Mouse (Mus musculus) mouse embryonic stem cell (cell line): ENCODE data around the gene Tubb2a.

Source experiments
- in situ Hi-C, 2 experiments: fragments of 300-500 bp; cut with MboI; formaldehyde crosslinking; loops; 1 replicate in 1 of 2; 3 replicates in 1 of 2; pipeline ENCODE4 v1.14.3; 2019 to 2020; ENCODE audit warnings: low sequenced_read_pairs in 2 of 2, low pct_unique_long_range_greater_than_20kb in 1 of 2, mixed read lengths in 1 of 2; ENCODE audit not compliant: unreplicated experiment in 1 of 2

The Tubb2a gene

GRCm38 (mm10) chr13:34077492-34078271 lies at the start of gene Tubb2a:
Gene Tubb2a, minus strand, starts transcription at chr13:34078007.
- in situ Hi-C loops = no loop called here

- in situ Hi-C loops = no loop called here
Observed at GRCm38 (mm10) chr13:34125711-34126110, 47.9 kb upstream of the Tubb2a start.

GRCm38 (mm10) chr13:34120536-34120935 lies 42.7 kb upstream of the Tubb2a start:
- in situ Hi-C loops = no loop called here

DNA sequence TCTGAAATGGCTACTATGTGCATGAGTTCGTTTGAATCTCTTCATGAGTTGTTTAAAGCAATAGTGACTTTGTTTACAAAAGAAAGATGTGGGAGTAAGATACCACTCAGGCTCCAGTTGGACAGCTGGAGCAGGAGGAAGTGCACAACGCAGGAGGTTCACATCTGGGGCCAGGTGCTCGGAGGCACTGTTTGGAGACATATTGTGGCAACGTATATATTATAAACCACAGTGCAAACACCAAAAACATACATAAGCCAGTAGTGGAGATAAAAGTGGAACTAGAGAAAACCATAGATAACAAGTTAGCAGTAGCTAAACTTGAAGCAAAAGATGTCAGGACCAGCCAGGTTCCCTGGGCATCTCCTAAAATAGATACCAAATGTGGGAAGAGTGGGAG lies 41.6 kb upstream of the Tubb2a start:
- in situ Hi-C loops = no loop called here

DNA sequence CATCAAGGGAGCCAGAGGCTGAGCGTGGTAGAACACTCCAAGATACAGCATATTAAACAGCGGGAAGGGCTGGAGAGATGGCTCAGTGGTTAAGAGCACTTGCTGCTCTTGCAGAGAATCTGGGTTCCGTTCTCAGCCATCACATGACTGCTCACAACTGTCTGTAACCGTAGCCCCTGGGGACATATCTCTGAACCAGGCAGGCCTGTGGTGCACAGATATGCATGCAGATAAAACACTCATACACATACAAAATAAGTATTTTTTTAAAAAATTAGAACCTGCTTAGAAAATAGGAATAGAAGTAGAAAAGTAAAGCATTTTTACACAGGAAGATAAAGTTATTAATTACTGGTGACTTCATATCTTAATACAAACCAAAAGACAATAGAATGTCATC lies 41.0 kb upstream of the Tubb2a start:
- in situ Hi-C loops = no loop called here

- in situ Hi-C loops = no loop called here
Observed at GRCm38 (mm10) chr13:34116508-34116907, 38.7 kb upstream of the Tubb2a start.

GRCm38 (mm10) chr13:34114654-34115053 lies 36.8 kb upstream of the Tubb2a start:
- in situ Hi-C loops = no loop called here

DNA sequence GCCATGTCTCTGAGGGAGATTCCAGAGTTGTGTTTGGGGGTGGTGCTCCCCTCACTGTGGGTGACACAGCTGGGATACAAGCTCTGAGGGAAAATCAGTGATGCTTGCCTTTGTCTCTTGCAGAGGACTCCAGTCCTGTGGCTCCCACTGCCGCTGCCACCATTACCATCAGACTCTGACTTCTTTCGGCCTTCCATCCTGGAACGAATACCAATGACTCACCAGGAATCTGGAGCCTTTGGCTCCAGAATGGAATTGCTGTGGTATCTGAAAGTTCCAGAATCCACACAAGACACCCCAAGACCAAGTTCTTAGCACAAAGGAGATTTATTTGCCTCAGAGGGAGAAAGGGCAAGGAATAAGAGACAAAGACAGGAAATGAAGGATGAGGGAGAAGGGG lies 35.3 kb upstream of the Tubb2a start:
- in situ Hi-C loops = no loop called here

DNA sequence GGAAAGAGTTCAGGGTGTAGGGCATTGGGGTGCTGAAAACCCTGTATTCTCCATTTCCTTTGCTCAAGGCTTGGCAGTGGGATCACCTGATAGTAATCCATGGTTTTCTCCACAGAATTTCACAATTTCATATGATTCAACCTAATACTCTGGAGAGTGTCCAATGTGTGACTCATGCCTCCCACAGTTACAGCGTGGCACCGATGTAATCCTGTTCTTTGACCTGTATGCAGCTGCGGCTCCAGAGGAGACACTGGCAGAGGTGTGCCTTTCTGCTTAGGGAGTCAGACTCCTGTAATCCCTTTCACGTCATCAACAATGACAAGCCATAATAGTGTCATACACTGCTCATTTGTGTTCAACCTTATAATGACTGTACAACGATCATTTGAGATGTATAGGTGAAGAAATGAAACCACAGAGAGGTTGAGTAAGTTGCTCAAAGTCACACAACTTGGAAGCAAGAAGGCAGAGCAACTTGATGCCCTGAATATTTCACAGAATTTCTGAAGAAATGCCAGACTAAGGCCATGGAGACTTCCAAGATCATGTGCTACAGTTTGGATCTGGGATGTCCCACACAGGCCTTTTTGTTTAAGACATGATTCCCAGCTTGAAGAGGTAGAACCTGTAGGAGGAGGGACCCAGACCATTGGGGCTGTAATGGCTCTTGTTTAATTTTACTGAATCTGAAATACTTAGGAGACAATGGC lies 34.7 kb upstream of the Tubb2a start:
- in situ Hi-C loops = no loop called here

- in situ Hi-C loops = no loop called here
Observed at GRCm38 (mm10) chr13:34111878-34112277, 34.1 kb upstream of the Tubb2a start.

DNA sequence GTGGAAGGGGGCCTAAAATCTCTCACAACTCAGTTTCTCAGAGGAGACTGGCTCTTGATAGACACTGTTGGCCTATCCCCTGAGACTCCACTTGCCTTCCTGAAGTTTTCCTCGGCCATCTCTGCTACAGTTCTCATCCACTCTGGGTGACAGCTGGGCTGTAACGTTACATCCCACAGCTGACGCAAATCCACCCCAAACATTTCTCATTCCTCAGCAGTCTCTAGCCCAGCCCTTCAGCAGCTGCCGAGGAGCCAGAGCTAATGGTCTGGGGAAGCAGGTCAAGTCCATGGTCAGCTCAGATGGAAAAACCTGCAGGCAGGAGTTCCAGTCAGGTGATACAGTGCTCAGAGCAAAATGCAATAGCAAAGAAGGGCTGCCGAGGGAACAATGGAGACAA lies 33.2 kb upstream of the Tubb2a start:
- in situ Hi-C loops = no loop called here

DNA sequence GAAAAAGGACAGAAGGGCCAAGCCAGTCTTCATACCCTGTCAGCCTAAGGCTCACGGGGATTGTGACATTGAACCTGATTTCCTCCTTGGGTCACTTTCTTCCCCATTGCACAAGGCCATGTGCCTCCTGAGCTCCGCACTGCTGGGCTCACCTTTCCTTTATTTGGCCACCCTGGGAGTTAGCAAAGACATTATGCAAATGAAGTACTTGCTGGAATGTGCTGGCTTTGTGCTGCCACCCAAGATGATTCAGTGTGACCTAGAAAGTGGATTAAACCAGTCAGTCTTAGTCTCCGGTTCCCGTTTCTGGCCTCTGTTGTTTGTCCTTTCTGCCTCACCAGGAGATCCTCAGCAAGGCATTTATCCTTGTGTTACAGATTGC lies 31.9 kb upstream of the Tubb2a start:
- in situ Hi-C loops = no loop called here

GRCm38 (mm10) chr13:34109035-34109676 lies 31.3 kb upstream of the Tubb2a start:
- in situ Hi-C loops = no loop called here

GRCm38 (mm10) chr13:34106999-34107398 lies 29.2 kb upstream of the Tubb2a start:
- in situ Hi-C loops = no loop called here

DNA sequence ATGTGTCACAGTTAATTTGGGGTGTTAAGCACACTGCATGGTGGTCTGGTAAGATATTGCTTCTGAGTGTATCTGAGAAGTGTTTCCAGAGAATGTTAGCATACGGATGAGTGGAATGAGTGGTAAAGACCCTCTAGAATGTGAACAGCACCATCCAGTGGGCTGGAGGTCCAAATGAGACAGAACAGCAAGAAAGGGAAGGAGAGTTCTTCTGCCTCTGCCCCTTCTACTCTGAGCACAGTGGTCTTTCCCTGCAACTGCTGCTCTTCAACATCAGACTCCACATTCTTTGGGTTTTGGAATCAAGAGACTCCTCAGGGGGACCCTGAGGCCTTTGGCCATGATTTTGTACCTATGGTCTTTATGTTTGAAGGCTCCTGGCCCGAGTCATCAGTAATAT lies 28.4 kb upstream of the Tubb2a start:
- in situ Hi-C loops = no loop called here

DNA sequence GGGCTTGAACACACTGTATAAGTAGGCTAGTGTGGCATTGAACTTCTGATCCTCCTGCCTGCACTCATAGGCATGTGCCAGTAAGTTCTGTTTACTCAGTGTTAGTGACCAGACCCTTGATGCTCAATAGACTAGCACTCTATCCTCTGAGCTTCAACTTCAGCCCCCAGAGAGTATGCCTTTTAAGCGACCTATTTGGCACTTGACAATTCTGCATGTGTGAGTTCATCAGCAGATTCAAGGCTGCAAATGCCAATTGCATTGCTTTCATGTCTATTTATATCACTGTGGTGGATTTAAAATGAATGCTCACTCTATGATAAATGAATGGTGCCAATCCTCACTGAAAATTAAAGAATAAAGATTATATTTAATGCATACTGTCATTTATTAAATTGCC lies 27.6 kb upstream of the Tubb2a start:
- in situ Hi-C loops = no loop called here

GRCm38 (mm10) chr13:34101908-34102307 lies 24.1 kb upstream of the Tubb2a start:
- in situ Hi-C loops = no loop called here

DNA sequence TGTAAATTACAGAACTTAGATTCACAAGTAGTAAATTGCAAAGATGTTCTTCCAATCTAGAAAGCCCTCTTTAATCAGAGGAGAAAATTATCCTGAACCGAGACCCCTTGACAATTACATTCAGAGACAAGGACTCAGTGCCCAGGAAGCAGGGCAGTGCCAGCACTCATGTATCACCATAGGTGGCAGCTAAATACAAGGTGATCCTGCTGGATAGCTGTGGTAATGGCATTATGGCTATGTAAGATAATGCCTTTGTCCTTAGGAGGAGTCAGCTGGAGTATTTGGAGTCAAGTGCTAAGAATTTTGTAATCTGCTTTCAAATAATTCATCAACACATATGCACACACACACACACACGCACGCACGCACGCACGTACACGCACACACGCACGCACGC lies 23.4 kb upstream of the Tubb2a start:
- in situ Hi-C loops = no loop called here

DNA sequence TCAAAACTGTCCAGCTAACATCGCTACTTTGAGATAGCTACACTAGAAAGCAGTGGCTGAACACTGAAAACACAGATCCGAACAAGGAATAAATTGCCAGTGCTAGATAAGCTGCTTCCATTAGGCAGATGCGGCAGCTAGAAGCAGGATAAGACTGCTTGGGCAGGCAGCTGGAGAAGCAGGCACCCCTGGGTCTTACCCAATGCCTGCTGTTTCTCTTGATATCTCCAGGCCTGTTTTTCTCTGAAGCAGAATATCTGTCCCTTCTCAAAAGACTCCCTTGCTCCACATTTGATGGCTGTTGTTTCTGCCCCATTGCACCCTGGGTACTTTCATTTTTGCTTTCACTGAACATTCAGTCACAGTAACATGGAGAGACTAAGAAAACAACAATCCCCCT lies 22.9 kb upstream of the Tubb2a start:
- in situ Hi-C loops = no loop called here

DNA sequence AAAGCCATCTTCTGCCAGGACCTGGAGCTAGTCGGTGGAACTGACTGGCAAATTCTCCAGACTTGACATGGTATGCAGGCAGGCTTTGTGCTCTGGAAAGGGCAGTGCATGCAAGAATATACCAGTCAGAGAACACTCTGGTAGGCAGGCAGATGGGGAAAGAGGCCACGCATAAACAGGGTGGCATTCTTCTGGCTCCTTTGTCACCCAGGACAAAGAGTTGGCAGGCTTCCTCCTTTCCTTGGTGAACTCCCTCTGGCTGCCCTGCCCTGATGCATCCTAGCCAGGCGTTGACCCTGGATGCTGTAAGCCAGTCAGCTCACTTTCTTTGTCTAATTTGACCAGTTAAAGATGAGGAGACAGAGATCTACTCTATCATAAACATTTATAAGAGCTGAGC lies 19.3 kb upstream of the Tubb2a start:
- in situ Hi-C loops = no loop called here
